Mouse (Mus musculus) heart, adult 11 months (tissue): ENCODE results near the gene Skint3.
A peak's percentile ranks its signal among the peaks of the same experiment; 100 is the strongest.
"Not testable (repeated sequence)": the region's sequence is repeated elsewhere in the genome, so short reads cannot be mapped to it uniquely, and the experiment has no call there.

Experiments used
- DNase-seq: peaks from one replicate; pipeline ENCODE4 v3.0.0; 2022

The Skint3 gene

DNA sequence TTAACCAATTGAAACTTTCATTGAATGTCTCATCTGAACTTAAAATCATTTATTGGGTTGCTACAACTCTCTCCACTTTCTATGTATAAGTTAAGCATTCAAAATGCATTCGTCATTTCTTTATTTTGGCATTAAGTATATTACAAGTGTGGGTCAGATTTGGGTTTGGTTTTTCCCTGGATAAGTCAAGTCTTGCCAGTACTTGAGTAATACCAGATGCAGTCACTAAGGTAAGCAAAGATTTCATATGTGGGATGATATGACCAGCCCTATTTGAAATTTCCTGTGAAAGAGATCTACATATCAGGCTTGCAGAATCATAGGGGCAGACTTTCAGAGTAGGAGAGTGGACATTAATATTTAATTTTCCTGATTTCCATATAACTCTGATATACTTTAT is at the start of gene Skint3:
TSS of gene Skint3 (plus strand) at position 301 of the 400 bp plus-strand sequence.
- DNase-seq = no peak

DNA sequence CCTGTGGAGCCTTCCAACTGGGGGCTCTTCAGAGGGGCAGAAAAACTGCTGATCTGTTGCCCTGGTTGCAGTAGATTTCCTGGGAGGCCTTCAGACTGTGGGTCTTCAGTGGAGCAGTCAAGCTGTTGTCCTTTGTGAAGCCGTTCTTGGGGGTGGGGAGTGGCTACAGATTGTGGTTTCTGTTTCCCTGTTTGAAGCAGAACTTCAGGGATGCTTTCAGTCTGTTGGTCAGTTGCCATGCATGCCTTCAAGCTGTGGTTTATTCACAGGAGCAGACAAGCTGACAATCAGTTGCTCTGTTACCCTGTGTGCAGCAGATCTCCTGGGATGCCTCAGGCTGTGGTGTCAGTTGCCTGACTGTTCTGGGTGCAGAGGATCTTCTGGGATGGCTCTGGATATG is 11.4 kb downstream of the Skint3 start:
- no peak for DNase-seq

DNA sequence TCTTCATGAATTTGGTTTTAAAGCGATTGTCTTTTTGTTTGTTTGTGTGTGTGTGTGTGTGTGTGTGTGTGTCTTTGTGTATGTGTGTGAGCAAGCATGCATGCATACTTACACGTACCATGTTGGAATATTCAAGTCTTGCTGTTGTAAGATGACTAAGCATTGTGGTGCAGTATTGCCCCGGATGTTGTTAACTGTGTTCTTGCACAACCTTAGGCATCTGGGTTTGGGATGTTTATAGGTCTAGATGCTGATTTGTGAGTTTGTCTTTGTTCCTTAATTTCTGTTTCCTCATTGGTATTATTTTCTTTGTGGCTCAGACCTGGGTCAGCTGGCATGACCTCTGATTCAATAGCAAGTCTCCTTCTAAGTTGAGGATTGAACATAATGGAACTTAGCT is 11.9 kb downstream of the Skint3 start:
- no peak for DNase-seq

DNA sequence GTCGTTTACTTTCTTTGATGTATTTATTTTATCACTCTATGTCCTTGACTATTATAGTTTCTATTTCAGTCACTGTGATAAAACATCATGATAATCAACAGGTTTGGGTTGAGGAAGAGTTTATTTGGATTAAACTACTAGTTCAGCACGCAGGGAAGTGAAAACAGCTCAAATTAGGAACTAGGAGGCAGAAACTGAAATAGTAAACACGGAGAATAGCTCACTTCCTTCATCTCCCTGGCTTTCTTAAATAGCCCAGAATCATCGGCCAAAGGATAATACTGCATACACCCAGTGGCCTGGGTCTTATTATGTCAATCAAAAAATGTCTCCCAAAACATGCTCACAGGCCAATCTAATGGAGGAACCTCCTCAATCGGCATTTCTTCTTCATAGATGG is 24.0 kb downstream of the Skint3 start:
- DNase-seq = no peak

DNA sequence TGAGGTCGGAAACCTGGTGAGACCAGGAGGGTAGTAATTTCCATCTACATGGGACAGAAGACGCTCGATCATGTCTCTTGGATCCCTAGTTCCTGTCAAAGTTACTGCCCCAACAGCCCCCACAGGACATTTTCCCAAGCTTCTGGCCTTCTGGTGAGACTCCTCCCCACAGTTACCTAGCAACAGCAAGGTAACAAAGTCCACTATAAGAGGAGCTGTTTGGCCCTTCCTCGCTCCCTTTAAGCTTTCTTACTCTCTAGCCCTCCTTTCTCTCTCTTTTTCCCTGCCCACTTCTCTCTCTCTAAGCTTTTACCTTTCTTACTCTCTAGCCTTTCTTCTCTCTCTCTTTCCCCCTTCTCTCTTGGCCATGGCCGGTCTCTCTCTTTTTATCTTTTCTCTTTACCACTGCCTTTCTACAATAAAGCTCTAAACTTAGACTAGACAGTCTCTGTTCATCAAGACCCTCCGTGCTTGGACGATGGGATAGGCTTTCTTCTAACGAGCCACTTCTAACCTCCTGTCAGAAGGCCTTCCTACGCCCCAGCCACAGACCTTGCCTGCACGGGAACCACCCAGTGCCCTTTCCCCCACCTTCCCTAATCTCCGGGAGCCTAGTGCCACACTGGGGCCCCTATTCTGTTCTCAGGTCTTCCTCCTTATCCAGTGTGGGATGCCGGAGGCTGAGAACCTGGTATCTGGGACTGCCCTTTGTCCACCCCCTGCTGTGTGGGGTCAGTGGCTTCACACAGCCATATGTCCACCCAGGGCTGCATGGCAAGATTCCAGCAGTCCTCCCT is 55.3 kb downstream of the Skint3 start:
- peak; percentile 44 for DNase-seq

DNA sequence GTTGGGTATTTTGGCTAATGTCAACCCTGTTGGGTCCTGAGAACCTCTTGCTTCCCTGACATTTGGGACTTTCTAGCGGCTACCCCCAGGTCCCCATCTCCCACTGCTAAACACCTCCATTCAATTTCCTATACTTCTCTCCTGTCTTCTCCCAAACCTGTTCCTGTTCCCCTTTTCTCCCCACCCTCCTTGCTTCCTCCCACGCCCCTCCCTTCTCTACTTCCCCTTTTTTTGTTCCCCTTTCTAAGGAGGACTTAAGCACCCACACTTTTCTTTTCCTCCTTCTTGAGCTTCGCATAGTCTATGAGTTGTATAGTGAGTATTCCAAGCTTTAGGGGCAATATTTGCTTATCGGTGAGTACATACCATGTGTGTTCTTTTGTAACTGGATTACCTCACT is 56.4 kb downstream of the Skint3 start:
- DNase-seq = no peak

DNA sequence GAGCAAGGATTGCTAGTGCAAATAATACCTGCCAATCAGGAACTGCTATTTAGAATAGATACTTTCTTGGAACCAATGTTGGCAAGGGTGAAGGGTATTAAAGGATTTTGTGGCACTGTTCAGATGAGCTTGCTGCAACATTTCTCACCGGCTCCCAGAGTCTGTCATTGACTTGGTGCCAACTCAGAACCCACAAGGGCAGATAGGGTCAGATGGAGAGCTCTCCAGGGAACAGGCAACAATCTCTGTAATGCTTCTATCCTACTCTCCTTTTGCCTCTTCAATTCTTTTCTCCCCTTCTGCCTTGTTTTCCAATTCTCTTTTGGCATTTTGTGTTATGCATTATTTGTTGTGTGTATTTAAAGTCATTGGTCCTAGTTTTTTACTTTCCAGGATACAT is 70.3 kb downstream of the Skint3 start:
- DNase-seq = no peak

DNA sequence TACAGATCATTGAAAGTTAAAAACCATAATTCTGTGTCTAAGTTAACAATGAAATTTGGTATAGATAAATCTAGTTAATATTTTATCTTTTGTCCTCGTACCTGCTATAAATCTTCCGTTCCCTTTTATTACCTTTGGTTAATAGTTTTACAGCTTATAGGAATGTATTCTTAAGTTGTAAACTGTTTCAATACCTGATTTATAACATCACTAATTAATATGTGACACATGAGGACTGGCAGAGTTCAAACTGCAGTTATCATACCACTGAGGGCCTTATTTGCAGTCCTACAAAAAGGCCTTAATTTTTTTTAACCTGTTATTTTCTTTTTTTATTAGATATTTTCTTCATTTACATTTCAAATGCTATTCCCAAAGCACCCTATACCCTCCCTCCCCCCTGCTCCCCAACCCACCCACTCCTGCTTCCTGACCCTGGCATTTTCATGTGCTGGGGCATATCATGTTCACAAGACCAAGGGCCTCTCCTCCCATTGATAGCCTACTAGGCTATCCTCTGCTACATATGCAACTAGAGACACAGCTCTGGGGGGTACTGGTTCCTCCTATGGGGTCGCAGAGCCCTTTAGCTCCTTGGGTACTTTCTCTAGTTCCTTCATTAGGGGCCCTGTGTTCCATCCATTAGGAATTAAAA is 70.9 kb downstream of the Skint3 start:
- no peak for DNase-seq

DNA sequence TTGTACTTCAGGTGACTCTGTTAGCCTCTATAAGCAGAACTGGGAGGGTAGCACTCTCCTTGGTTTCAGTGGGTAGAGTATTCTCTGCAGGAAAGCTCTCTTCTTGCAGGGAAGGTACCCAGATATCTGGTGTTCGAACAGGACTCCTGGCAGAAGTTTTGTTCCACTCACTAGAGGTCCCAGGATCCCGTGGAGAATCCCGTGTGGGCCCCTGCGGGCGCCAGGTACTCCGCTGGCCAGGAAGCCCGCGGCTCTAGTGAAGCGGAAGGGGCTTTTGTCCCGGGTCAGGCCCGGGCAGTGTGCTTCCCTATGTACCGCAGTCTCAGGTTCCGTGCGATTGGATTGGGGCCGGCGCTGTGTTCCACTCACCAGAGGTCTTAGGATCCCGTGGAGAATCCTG is 117.1 kb downstream of the Skint3 start:
- DNase-seq = not testable (repeated sequence)
